8 mouse cellular contexts compared by ENCODE assay signal in the genomic region with DNA sequence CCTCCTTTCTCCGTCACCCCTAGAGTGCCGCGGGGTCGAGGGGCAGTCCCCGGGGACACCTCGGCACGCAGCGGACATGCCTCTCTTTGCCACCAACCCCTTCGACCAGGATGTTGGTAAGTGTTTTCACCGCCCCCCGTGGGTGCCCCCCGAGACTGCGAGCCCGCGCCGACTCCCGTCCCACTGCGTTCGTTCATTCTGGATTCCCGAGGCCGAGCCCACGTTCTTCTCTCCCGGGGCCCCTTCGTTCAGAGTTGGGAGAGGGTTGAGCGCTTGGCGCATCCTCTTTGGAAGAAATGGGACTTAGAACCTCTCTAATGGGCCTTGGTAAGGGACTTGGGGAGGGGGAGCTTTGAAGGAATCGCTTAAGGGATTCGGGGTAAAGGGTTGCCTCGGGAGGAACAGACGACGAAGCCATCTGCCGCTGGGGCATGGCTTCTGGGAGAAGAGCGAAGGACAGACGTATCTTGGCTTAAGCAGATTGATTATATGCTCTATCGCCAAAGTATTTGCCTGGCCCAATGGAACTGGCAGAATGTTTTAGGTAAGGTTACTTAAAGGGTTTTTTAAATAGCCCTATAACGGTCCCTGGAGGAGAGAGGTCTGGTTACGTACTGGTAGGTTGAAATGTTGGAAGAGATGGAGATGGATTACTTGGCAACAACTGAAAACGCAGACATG. TPM values are rescaled to one million over a fixed set of nuclear protein-coding genes. Genes with fewer than 3 reads are reported as not detected.
DNase-seq lines count a peak whose midpoint lies in the region; ATAC-seq and TF ChIP-seq lines count a peak whose summit lies in the region.

No protein-coding gene starts in this region.

- no peak for DNase-seq in heart, postnatal 36 days
- no peak for DNase-seq in G1E (ENCODE audit: low spot score)
- no peak for DNase-seq in liver, embryonic 13.5 days
- no peak for DNase-seq in yolk sac, embryonic 10.5 days (ENCODE audit: low spot score)
- DNase-seq in right cerebral cortex, postnatal 4 days = no peak

- no peaks in the 10 kb centered on the region for H3K36me3 ChIP-seq in heart, embryonic 11.5 days (ENCODE audit: control insufficient read depth, insufficient read depth, low read length)
- no peaks in the 10 kb centered on the region for H3K36me3 ChIP-seq in G1E (replicated peaks)
- H3K36me3 ChIP-seq in forebrain, embryonic 13.5 days (ENCODE audit: poor library complexity, severe bottlenecking) = no peaks in the 10 kb centered on the region
- no peaks in the 10 kb centered on the region for H3K36me3 ChIP-seq in liver, embryonic 13.5 days
- no peaks in the 10 kb centered on the region for H3K36me3 ChIP-seq in stomach, embryonic 15.5 days

- peak overlapping the region; percentile 90 for H3K9ac ChIP-seq in heart, embryonic 11.5 days (ENCODE audit: low read depth, low read length)
- peak overlapping the region; percentile 93 for H3K9ac ChIP-seq in forebrain, embryonic 13.5 days
- H3K9ac ChIP-seq in liver, embryonic 13.5 days = peak overlapping the region; percentile 96
- peak overlapping the region; percentile 92 for H3K9ac ChIP-seq in stomach, embryonic 15.5 days

- no peak; the same call in 1 of the 2 replicates for ATAC-seq in heart, embryonic 11.5 days (replicated peaks; ENCODE audit: insufficient number of reproducible peaks, low FRiP score, low TSS enrichment)
- ATAC-seq in G1E (ENCODE audit: extremely low read depth, insufficient number of reproducible peaks, low FRiP score, poor library complexity, severe bottlenecking) = no peak
- peak; percentile 44 for ATAC-seq in forebrain, embryonic 13.5 days
- ATAC-seq in liver, embryonic 13.5 days (ENCODE audit: low read depth) = no peak
- ATAC-seq in stomach, embryonic 15.5 days (ENCODE audit: insufficient read depth, low FRiP score, low read depth) = no peak

- intact Hi-C loops in heart, postnatal 36 days (cut with DNase I) = loop anchor here (2.0 kb wide), 1 partner anchor 14 kb away; no protein-coding TSS in a partner anchor

- no peak for TF ChIP-seq CTCF in G1E (IDR thresholded peaks at IDR 0.05; ENCODE audit: low read depth, low read length)

- no peaks in the 10 kb centered on the region for H3K27me3 ChIP-seq in heart, embryonic 11.5 days (ENCODE audit: control insufficient read depth, insufficient read depth, low read length)
- no peaks in the 10 kb centered on the region for H3K27me3 ChIP-seq in G1E (ENCODE audit: insufficient read depth, low read length)
- no peaks in the 10 kb centered on the region for H3K27me3 ChIP-seq in forebrain, embryonic 13.5 days
- no peaks in the 10 kb centered on the region for H3K27me3 ChIP-seq in liver, embryonic 13.5 days
- no peaks in the 10 kb centered on the region for H3K27me3 ChIP-seq in stomach, embryonic 15.5 days (replicated peaks)

- H3K4me3 ChIP-seq in heart, embryonic 11.5 days (ENCODE audit: low read depth, low read length) = peak overlapping the region; percentile 91
- peak overlapping the region; percentile 98 for H3K4me3 ChIP-seq in G1E (ENCODE audit: low read depth, low read length)
- peak overlapping the region; percentile 79 for H3K4me3 ChIP-seq in forebrain, embryonic 13.5 days
- H3K4me3 ChIP-seq in liver, embryonic 13.5 days (replicated peaks) = peak overlapping the region; percentile 95
- peak overlapping the region; percentile 95 for H3K4me3 ChIP-seq in stomach, embryonic 15.5 days (replicated peaks)

- peaks cover 11% of the 10 kb centered on the region for H3K4me1 ChIP-seq in heart, embryonic 11.5 days (ENCODE audit: control insufficient read depth, insufficient read depth, low read length)
- H3K4me1 ChIP-seq in G1E (ENCODE audit: insufficient read depth, low read depth, low read length) = peaks cover 24% of the 10 kb centered on the region
- peaks cover 18% of the 10 kb centered on the region for H3K4me1 ChIP-seq in forebrain, embryonic 13.5 days
- peaks cover 38% of the 10 kb centered on the region for H3K4me1 ChIP-seq in liver, embryonic 13.5 days (replicated peaks)
- H3K4me1 ChIP-seq in stomach, embryonic 15.5 days = peaks cover 7% of the 10 kb centered on the region

- no peaks in the 10 kb centered on the region for H3K9me3 ChIP-seq in heart, embryonic 11.5 days (replicated peaks; ENCODE audit: control insufficient read depth, low read length)
- no peaks in the 10 kb centered on the region for H3K9me3 ChIP-seq in G1E (replicated peaks)
- H3K9me3 ChIP-seq in forebrain, embryonic 13.5 days (replicated peaks) = no peaks in the 10 kb centered on the region
- no peaks in the 10 kb centered on the region for H3K9me3 ChIP-seq in liver, embryonic 13.5 days (replicated peaks)
- no peaks in the 10 kb centered on the region for H3K9me3 ChIP-seq in stomach, embryonic 15.5 days

- under 1% methylated on average over 38 of the region's 38 CpGs for WGBS in heart, embryonic 11.5 days (ENCODE audit: insufficient replicate concordance)
- WGBS in forebrain, embryonic 13.5 days = under 1% methylated on average over 38 of the region's 38 CpGs
- under 1% methylated on average over 35 of the region's 38 CpGs for WGBS in liver, embryonic 13.5 days (ENCODE audit: insufficient replicate concordance)
- under 1% methylated on average over 38 of the region's 38 CpGs for WGBS in stomach, embryonic 15.5 days

- peak overlapping the region; percentile 63 for H3K4me2 ChIP-seq in heart, embryonic 11.5 days
- peak overlapping the region; percentile 77 for H3K4me2 ChIP-seq in forebrain, embryonic 13.5 days
- peak overlapping the region; percentile 78 for H3K4me2 ChIP-seq in liver, embryonic 13.5 days
- H3K4me2 ChIP-seq in stomach, embryonic 15.5 days = peak overlapping the region; percentile 52

- H3K27ac ChIP-seq in heart, embryonic 11.5 days (ENCODE audit: low read depth, low read length) = peak overlapping the region; percentile 97
- peak overlapping the region; percentile 88 for H3K27ac ChIP-seq in forebrain, embryonic 13.5 days
- H3K27ac ChIP-seq in liver, embryonic 13.5 days = peak overlapping the region; percentile 99
- H3K27ac ChIP-seq in stomach, embryonic 15.5 days = peak overlapping the region; percentile 98

RNA-seq across cellular contexts. Expression of a gene that starts 0.5 kb away (rescaled TPM):
- polyA plus RNA-seq in heart, embryonic 11.5 days (2014; fragmentation: Nextera tagmentation; extraction: Ambion mirVana) = 63.3 and 76.9 TPM in 2 replicates
- total RNA-seq in heart, postnatal 36 days (2021) = 10 to 100 TPM; 27.6 to 28.9 TPM
- 50.1 and 51.2 TPM in 2 replicates for total RNA-seq in G1E (2014; fragmentation: Nextera tagmentation)
- 33.3 and 33.5 TPM in 2 replicates for total RNA-seq in G1E (2017)
- 21.4 and 24.6 TPM in 2 replicates for polyA plus RNA-seq in G1E (2012)
- 108 and 113 TPM in 2 replicates for polyA plus RNA-seq in forebrain, embryonic 13.5 days (2015; fragmentation: Nextera tagmentation; extraction: Ambion mirVana)
- 25.9 and 32.1 TPM in 2 replicates for polyA plus RNA-seq in liver, embryonic 13.5 days (2015; fragmentation: Nextera tagmentation; extraction: Ambion mirVana)
- 67.1 and 68.7 TPM in 2 replicates for polyA plus RNA-seq in stomach, embryonic 15.5 days (2015; fragmentation: Nextera tagmentation; extraction: Ambion mirVana)

RNA-seq across cellular contexts. Expression of a gene that starts 18.4 kb away (rescaled TPM):
- polyA plus RNA-seq in heart, embryonic 11.5 days (2014; fragmentation: Nextera tagmentation; extraction: Ambion mirVana) = 260 and 270 TPM in 2 replicates
- 100 to 1,000 TPM in 1 of 2 experiments, 10 to 100 TPM in 1; 98.4 to 113 TPM for total RNA-seq in heart, postnatal 36 days (2021)
- total RNA-seq in G1E (2014; fragmentation: Nextera tagmentation) (10.2 and 16.4 TPM in 2 replicates), G1E (2017) (50.4 and 64.0 TPM in 2 replicates)
- 36.4 and 38.9 TPM in 2 replicates for polyA plus RNA-seq in G1E (2012)
- polyA plus RNA-seq in forebrain, embryonic 13.5 days (2015; fragmentation: Nextera tagmentation; extraction: Ambion mirVana) = 41.4 and 46.2 TPM in 2 replicates
- 64.6 and 65.4 TPM in 2 replicates for polyA plus RNA-seq in liver, embryonic 13.5 days (2015; fragmentation: Nextera tagmentation; extraction: Ambion mirVana)
- polyA plus RNA-seq in stomach, embryonic 15.5 days (2015; fragmentation: Nextera tagmentation; extraction: Ambion mirVana) = 126 and 129 TPM in 2 replicates
